Mouse (Mus musculus): ENCODE results near the gene Gm20388.

GRCm38 (mm10) chr8:122192771-122193170 lies 2282.1 kb downstream of the Gm20388 start:
- TF ChIP-seq CTCF (IDR thresholded peaks at IDR 0.05; ENCODE audit: control insufficient read depth, insufficient read depth, low read length) (no peak), POLR2A (IDR thresholded peaks at IDR 0.05; ENCODE audit: borderline replicate concordance, control insufficient read depth, low read depth, low read length) (no peak)

All from bone marrow, adult 2 months (tissue).